9 mouse cellular contexts compared by ENCODE assay signal in the genomic region with DNA sequence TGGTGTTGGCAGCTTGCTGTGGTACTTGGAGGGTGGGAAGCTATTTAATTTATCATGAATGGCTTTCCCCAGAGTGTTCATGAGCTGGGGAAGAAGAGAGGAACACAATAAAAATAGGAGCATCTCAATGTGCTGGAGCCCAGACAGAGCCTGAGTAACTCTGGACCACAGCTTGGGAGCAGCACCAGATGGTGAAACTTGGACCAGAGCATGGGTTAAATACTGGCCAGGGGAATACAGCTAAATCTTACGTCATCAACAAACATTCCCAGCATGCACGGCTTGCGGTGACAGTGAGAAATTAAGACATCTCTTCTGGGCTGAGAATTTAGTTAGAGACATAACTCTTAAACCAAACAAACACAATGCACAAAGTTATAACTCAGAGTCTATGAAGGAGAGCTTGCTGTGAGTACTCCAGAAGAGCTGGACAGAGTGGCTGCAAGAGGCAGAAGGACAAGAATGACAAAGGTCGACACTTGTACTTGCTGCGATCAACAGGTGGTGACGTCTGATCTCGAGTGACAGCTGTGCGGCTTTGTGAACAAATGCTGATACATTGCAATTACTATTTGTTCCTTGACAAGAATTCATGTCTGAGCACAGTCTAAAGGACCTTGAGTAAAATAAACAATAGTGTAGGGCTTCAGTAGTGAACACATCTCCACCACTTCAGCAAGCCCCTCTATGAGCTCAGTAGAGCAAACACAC.
A peak's percentile ranks its signal among the peaks of the same experiment; 100 is the strongest.
DNase-seq lines count a peak whose midpoint lies in the region; ATAC-seq and TF ChIP-seq lines count a peak whose summit lies in the region.
"Had no signal": no experiment of that assay in that cellular context is flagged by ENCODE, and none has a peak within 500 bp of the region (broad histone marks: within the 10 kb centered on the region; RNA-seq: fewer than 3 reads in every experiment).

No protein-coding gene starts in this region.

- H3K4me1 ChIP-seq in lung, embryonic 14.5 days (ENCODE audit: insufficient read depth) = peaks cover 7% of the 10 kb centered on the region; the same call in 1 of the 2 replicates
- H3K4me1 ChIP-seq: forebrain, embryonic 12.5 days had no signal

- no peaks in the 10 kb centered on the region for H3K27me3 ChIP-seq in lung, embryonic 14.5 days (ENCODE audit: insufficient read depth, low read length)
- H3K27me3 ChIP-seq: forebrain, embryonic 12.5 days had no signal

- intact Hi-C loops in heart, postnatal 25 days (cut with DNase I) = no loop called here

- peak; percentile 33 for DNase-seq in lung, embryonic 14.5 days
- DNase-seq in lung, adult 18-20 months = no peak
- peak; percentile 24 for DNase-seq in cerebellum, adult 11 months
- peak; percentile 47 to 50 for DNase-seq in cerebellum, postnatal 10 days
- peak; percentile 29 for DNase-seq in heart, postnatal 25 days (ENCODE audit: low spot score)
- DNase-seq in adrenal gland, adult 2 months = no peak
- no peak for DNase-seq in spleen, adult 12 weeks (ENCODE audit: low spot score)

- WGBS in lung, embryonic 14.5 days = 42% methylated on average over 8 of the region's 8 CpGs

- H3K9me3 ChIP-seq in lung, embryonic 14.5 days (ENCODE audit: low read depth, low read length) = no peaks in the 10 kb centered on the region
- H3K9me3 ChIP-seq: embryonic facial prominence, embryonic 10.5 days; forebrain, embryonic 12.5 days had no signal

- no peak overlapping the region for H3K4me2 ChIP-seq in lung, embryonic 14.5 days
- H3K4me2 ChIP-seq: forebrain, embryonic 12.5 days had no signal

- no peak overlapping the region for H3K4me3 ChIP-seq in lung, embryonic 14.5 days (ENCODE audit: low read depth, low read length)
- H3K4me3 ChIP-seq: embryonic facial prominence, embryonic 10.5 days; forebrain, embryonic 12.5 days had no signal

- H3K36me3 ChIP-seq in lung, embryonic 14.5 days (ENCODE audit: insufficient read depth) = no peaks in the 10 kb centered on the region
- H3K36me3 ChIP-seq: embryonic facial prominence, embryonic 10.5 days; forebrain, embryonic 12.5 days had no signal

- TF ChIP-seq CTCF in lung, embryonic 14.5 days (IDR thresholded peaks at IDR 0.05; ENCODE audit: low read depth) = no peak

- no peak overlapping the region for H3K9ac ChIP-seq in lung, embryonic 14.5 days
- H3K9ac ChIP-seq: forebrain, embryonic 12.5 days had no signal

- peak; percentile 49; the same call in 1 of the 2 replicates for ATAC-seq in lung, embryonic 14.5 days (ENCODE audit: insufficient read depth)

- H3K27ac ChIP-seq in lung, embryonic 14.5 days (ENCODE audit: low read depth) = no peak overlapping the region
- H3K27ac ChIP-seq: embryonic facial prominence, embryonic 10.5 days; forebrain, embryonic 12.5 days had no signal

Comparison
In these comparisons a context has a peak if more than half of its experiments do, and no peak if none do; other contexts are left out.
1. DNase-seq: peak in lung, embryonic 14.5 days (single experiment), cerebellum, adult 11 months (single experiment), cerebellum, postnatal 10 days (2 of 2) and heart, postnatal 25 days (single experiment); none in lung, adult 18-20 months (0 of 2), adrenal gland, adult 2 months (single experiment) and spleen, adult 12 weeks (single experiment).